In the genomic region with DNA sequence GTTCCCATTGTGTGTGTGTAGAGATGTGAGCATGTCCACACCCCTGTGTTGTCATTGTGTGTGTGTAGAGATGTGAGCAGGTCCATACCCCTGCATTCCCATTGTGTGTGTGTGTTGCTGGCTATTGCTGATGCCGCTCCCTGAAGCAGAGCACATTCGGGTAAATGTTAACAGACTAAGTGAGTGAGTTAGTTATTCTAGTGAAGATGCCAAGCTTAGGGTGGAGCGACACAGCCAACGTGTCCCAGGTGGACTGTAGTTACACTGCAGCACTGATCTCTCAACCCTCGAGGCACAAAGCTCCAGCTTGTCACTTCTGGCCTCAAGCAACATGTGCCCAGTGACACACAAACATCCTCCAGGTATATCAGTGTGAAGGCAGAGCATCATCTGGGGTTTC, we compare ENCODE assay signal across 19 mouse cellular contexts.
"Had no signal": no experiment of that assay in that cellular context is flagged by ENCODE, and none has a peak within 500 bp of the region (broad histone marks: within the 10 kb centered on the region; RNA-seq: fewer than 3 reads in every experiment).

No protein-coding gene starts in this region.

- H3K4me3 ChIP-seq: intestine, embryonic 15.5 days; limb, embryonic 10.5 days; limb, embryonic 13.5 days; liver, embryonic 12.5 days; liver, embryonic 15.5 days; lung, embryonic 15.5 days; megakaryocyte, embryonic 14.5 days; midbrain, embryonic 10.5 days; midbrain, embryonic 13.5 days had no signal

- H3K9ac ChIP-seq: intestine, embryonic 15.5 days; limb, embryonic 13.5 days; liver, embryonic 12.5 days; liver, embryonic 15.5 days; lung, embryonic 15.5 days; midbrain, embryonic 13.5 days had no signal

- H3K9me3 ChIP-seq: intestine, embryonic 15.5 days; limb, embryonic 10.5 days; limb, embryonic 13.5 days; liver, embryonic 12.5 days; liver, embryonic 15.5 days; lung, embryonic 15.5 days; megakaryocyte, embryonic 14.5 days; midbrain, embryonic 10.5 days; midbrain, embryonic 13.5 days had no signal

- H3K27me3 ChIP-seq: intestine, embryonic 15.5 days; limb, embryonic 13.5 days; liver, embryonic 12.5 days; liver, embryonic 15.5 days; lung, embryonic 15.5 days; midbrain, embryonic 13.5 days had no signal

- ATAC-seq: intestine, embryonic 15.5 days; liver, embryonic 12.5 days; midbrain, embryonic 13.5 days; midbrain, embryonic 16.5 days had no signal

- H3K27ac ChIP-seq: intestine, embryonic 15.5 days; kidney, postnatal 0 days; limb, embryonic 10.5 days; limb, embryonic 13.5 days; liver, embryonic 12.5 days; liver, embryonic 15.5 days; lung, embryonic 15.5 days; midbrain, embryonic 10.5 days; midbrain, embryonic 13.5 days; stomach, postnatal 0 days had no signal

- DNase-seq: liver; lung, adult 18-20 months; lung, postnatal 10 days; lung, postnatal 36 days; thymus, adult 2 months; thymus, postnatal 14 days; thymus, postnatal 4 days had no signal

- H3K4me2 ChIP-seq: intestine, embryonic 15.5 days; limb, embryonic 13.5 days; liver, embryonic 12.5 days; liver, embryonic 15.5 days; lung, embryonic 15.5 days; midbrain, embryonic 13.5 days had no signal

- H3K4me1 ChIP-seq: intestine, embryonic 15.5 days; midbrain, embryonic 10.5 days; midbrain, embryonic 13.5 days had no signal
